Mouse (Mus musculus): Measurements from ENCODE around the gene Adcyap1r1.

The Adcyap1r1 gene

GRCm38 (mm10) chr6:55448976-55449678, 2.7 kb upstream of the Adcyap1r1 start:
- DNase-seq = no peak

GRCm38 (mm10) chr6:55452381-55452780, 603 bp downstream of the Adcyap1r1 start:
- no peak for DNase-seq

- DNase-seq = no peak
Measured at GRCm38 (mm10) chr6:55453548-55453947, 1.8 kb downstream of the Adcyap1r1 start.

- no peak for DNase-seq
Measured at GRCm38 (mm10) chr6:55455641-55456040, 3.9 kb downstream of the Adcyap1r1 start.

- DNase-seq = no peak
Measured at GRCm38 (mm10) chr6:55457727-55458126, 5.9 kb downstream of the Adcyap1r1 start.

- no peak for DNase-seq
Measured at GRCm38 (mm10) chr6:55458156-55458555, 6.4 kb downstream of the Adcyap1r1 start.

- no peak for DNase-seq
Measured at GRCm38 (mm10) chr6:55459545-55460397, 8.0 kb downstream of the Adcyap1r1 start.

GRCm38 (mm10) chr6:55461141-55461540, 9.4 kb downstream of the Adcyap1r1 start:
- peak; percentile 25 for DNase-seq

GRCm38 (mm10) chr6:55461678-55462077, 9.9 kb downstream of the Adcyap1r1 start:
- DNase-seq = no peak

- no peak for DNase-seq
Measured at GRCm38 (mm10) chr6:55462394-55462793, 10.6 kb downstream of the Adcyap1r1 start.

GRCm38 (mm10) chr6:55463966-55464365, 12.2 kb downstream of the Adcyap1r1 start:
- DNase-seq = no peak

- no peak for DNase-seq
Measured at GRCm38 (mm10) chr6:55465311-55465710, 13.5 kb downstream of the Adcyap1r1 start.

- DNase-seq = no peak
Measured at GRCm38 (mm10) chr6:55466301-55466761, 14.6 kb downstream of the Adcyap1r1 start.

- DNase-seq = no peak
Measured at GRCm38 (mm10) chr6:55470691-55471090, 18.9 kb downstream of the Adcyap1r1 start.

GRCm38 (mm10) chr6:55472381-55472780, 20.6 kb downstream of the Adcyap1r1 start:
- no peak for DNase-seq

- no peak for DNase-seq
Measured at GRCm38 (mm10) chr6:55480988-55481387, 29.2 kb downstream of the Adcyap1r1 start.

GRCm38 (mm10) chr6:55482471-55482870, 30.7 kb downstream of the Adcyap1r1 start:
- no peak for DNase-seq

- no peak for DNase-seq
Measured at GRCm38 (mm10) chr6:55483360-55483759, 31.6 kb downstream of the Adcyap1r1 start.

GRCm38 (mm10) chr6:55484224-55484623, 32.4 kb downstream of the Adcyap1r1 start:
- DNase-seq = no peak

- DNase-seq = no peak
Measured at GRCm38 (mm10) chr6:55485216-55485615, 33.4 kb downstream of the Adcyap1r1 start.

GRCm38 (mm10) chr6:55487726-55488125, 35.9 kb downstream of the Adcyap1r1 start:
- DNase-seq = no peak

- DNase-seq = no peak
Measured at GRCm38 (mm10) chr6:55496201-55496600, 44.4 kb downstream of the Adcyap1r1 start.

- DNase-seq = no peak
Measured at GRCm38 (mm10) chr6:55498753-55499152, 47.0 kb downstream of the Adcyap1r1 start.

- DNase-seq = no peak
Measured at GRCm38 (mm10) chr6:55501061-55501460, 49.3 kb downstream of the Adcyap1r1 start.
